Mouse (Mus musculus) A20 (cell line): ENCODE results near the gene Olfr720.

ENCODE experiments used
- DNase-seq: peaks from one replicate; pipeline ENCODE4 v3.0.0-alpha.2; 2011; ENCODE audit warnings: low read depth, low spot score

Gene Olfr720

DNA sequence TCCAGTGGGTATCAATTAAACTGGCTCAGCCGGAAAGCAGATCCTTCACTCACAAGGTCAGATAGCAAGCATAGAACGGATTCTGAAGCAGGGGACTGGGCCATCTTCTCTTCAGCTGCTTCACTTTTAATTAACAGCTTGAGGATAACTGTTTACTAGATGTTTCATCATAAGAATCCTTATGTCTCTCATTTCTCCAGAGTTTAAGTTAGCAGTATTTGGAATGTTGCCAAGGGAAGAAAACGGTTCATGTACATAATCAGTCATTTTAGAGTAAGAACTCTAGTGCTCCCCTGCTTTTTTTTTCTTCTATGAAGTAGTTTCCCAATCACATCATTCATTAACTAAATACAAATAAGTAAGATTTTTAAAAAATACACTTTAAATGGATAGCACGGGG lies at the start of gene Olfr720:
Gene Olfr720 (minus strand): TSS at position 101 of the 400 bp plus-strand sequence.
- DNase-seq = no peak
